Mouse (Mus musculus) gastrocnemius, postnatal 25 days (tissue): ENCODE data around the gene Apoc4. TPM values are rescaled to one million over a fixed set of nuclear protein-coding genes. Genes with fewer than 3 reads are reported as not detected.

Experiments
- DNase-seq: peaks from one replicate; pipeline ENCODE4 v3.0.0; 2022
- long read RNA-seq, 2 experiments: library from polyadenylated mRNA; stranded (forward); transcript quantifications; one replicate each; pipeline ENCODE4 v2.0.0; 2021
- total RNA-seq, 2 experiments: library from RNA; stranded (reverse); gene quantifications; 1 replicate in 1 of 2; 2 replicates in 1 of 2; pipeline ENCODE4 v1.2.3; 2021

Apoc4 gene
- total RNA-seq: not detected
- long read RNA-seq, experiment 1: 0 reads
- long read RNA-seq, experiment 2: 0 reads

DNA sequence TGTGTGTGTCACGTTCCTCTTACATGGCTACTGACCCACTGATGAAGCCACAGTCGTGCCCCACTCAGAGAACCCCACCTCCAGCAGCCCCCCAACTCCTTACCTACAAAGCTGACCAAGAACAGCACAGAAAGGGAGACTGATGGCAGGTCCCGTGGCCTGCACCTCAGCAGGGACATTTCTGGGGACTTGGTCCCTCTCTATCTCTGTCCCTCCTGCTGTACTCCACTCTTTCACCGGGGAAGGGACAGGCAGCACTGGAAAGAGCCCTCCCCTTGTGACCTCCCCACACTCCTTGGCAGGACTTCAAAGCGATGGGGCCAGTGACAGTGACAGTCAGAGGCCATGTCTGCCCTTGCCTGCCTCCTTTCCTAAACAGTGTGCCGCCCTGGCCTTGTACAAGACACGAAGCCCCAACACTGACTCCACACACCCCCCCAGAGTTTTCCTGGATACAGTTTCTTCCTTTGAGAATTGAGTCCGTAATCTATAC, at the start of gene Apoc4, which contains the start of gene Gm44805:
TSS of gene Apoc4 (minus strand) at position 278 of the 493 bp plus-strand sequence.
TSS of gene Gm44805 (minus strand) at position 222 of the 493 bp plus-strand sequence.
- no peak for DNase-seq

DNA sequence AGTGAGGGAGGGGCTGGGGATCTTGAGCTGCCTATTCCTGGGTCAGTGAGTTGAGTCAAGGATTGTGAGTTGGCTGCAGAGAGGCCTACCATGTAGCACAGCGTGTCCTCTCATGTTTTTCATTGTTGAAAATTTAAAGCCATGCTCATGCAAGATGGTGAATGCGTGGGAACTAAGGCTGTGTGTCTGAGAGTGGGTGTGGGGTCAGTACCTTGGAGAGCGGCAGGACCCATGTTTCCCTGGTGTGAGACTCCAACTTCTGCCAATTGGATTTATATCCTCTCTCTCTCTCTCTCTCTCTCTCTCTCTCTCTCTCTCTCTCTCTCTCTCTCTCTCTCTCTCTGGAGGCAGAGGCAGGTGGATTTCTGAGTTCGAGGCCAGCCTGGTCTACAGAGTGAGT, 45.3 kb upstream of the Apoc4 start:
- no peak for DNase-seq

DNA sequence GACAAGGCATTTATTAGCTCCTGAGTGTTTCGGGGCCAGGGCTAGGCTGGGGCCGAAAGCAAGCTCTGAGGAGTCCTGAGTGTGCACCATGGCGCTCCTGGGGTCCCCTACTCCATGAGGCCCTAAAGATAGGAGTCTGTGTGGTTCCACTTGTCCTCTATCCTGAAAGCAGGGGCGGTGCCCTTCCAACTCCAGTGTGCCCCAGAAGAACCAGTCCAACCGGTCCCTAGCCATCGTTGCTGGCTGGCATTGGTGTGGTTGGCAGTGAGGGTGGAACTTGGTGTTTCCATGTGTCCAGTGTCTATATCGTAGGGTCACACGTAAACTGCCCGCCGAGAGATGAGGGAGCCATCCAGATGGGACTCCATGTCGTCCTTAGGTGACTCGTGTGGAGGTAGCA, 42.9 kb upstream of the Apoc4 start:
- no peak for DNase-seq

DNA sequence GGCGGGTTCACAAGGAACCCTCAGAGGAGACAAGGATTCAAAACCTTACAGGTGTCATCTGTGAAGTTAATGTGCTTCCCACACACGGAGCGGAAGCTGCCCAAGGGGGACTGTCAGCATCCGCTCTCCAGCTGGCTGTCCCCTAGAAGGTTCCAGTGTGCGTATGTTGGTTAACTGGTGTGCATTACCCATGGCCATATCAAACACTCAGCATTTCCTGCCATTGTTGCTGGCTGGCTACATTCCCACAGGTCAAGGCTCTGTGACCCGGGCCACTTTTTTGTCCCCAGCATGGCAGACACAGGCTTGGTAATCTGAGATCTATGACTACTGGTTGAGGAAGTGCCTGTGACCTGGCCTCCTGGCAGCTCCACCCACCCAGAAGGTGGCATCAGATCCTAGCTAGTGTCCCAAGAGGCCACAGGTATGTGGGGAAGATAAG, 41.5 kb upstream of the Apoc4 start:
- peak; percentile 56 for DNase-seq

DNA sequence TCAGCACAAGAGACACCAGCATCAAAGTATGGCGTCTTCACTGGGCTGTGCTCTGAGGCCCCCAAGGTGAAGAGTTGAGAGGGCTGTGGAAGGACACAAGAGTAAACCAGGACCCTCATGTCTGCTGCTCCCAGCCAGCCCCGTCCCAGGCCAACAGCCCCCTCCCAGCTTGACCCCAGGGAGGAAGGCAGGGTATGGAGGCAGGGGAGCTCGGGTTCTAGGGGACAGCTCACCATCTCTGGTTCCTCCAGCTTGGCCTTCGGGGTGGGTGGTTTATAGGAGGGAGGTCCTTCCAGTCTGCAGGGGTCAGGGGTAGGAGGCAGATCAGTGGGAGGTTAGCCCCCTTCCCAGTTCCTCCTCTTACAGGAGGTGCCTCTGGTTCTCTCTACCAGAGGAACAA, 37.9 kb upstream of the Apoc4 start:
- no peak for DNase-seq

DNA sequence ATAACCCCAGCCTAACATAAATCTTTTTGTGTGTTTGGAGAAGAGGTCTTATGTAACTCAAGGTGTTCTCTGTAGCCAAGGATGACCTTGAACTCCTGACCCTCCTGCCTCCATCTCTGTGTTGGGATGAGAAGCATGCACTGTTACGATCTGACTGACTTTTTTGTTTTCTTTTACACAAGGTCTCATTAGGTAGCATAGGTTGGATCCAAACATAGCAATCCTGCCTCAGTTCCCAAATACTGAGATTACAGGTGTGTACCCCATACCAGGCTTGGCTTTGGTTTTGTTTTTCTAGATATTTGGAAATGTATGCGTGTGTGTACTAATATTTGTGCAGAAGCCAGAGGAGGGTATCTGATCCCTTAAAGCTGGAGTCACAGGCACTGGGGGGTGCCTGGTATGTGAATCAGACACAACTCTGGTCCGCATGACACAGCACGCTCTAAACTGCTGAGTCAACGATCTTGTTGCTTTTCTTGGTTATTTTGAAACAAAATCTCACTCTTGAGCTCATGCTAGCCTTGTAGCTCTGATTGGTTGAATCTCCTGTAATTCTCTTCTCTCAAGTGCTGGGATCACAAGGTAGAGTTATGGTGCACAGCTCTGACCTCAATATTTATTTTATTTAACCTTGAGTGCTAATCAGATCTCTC, 37.1 kb upstream of the Apoc4 start:
- no peak for DNase-seq

DNA sequence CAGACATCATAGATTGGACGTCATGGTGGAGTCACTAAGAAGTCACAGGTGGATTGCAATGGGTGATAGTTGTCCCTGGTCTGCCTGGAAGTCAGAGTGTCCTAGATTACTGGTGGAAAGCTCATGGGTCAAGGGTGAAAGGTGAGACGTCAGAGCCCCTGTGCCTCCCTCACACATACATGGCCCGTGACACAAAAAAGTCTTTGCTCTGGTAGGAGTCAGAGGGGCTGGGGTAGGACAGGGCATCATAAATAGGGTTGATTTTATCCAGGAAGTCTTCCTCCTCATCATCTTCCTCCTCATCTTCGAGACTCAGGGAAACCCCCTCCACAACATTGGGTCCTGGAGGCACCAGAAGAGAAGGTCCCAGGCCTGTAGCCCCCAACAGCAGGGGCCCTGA, 36.1 kb upstream of the Apoc4 start:
- DNase-seq: no peak

DNA sequence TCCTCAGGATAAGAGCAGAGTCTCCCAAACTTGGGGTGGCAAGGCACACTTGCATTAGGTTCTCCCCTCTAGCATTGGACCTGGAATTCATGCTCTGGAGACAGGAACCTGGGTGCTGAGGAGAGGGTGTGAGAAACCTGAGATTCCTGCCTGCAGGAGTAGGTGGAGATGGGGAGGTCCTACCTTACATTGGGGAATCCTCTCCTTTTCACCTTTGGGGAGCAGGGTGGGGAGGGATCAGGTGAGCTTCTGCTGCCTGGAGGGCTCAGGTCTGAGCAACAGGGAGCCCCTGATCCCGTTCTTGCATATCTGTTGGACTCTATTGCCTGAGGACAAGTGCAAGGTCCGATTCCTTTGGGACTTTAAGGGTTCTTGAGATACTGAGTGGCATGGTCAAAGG, 35.5 kb upstream of the Apoc4 start:
- DNase-seq: no peak

DNA sequence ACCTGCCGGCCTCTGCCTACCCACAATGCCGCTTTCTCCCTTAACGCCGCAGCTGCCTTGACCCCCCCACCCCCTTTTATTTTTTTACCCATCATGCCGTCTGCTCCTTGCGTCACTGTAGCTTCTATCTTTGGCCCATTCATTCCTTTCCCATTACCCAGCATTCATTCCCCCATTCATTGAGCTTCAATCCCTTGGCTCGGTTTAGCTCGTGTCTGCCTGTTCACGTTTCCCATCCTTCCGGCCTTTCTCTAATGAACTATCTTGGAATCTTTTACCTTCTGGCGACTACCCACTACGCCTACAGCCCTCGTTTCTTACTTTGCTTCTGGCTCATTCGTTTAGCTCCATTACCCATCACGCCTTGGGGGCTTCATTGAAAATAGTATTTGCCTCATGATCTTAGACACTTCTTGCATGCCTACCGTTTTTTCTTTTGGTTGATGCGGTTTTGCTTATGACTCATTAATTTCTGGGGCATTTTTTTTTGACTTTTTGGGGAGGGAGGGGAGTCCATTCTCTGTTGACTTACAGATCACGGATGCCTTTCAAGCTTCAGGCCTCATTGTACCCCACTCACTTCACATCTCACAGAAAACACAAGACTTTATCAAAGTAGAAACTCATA, 34.9 kb upstream of the Apoc4 start:
- no peak for DNase-seq

DNA sequence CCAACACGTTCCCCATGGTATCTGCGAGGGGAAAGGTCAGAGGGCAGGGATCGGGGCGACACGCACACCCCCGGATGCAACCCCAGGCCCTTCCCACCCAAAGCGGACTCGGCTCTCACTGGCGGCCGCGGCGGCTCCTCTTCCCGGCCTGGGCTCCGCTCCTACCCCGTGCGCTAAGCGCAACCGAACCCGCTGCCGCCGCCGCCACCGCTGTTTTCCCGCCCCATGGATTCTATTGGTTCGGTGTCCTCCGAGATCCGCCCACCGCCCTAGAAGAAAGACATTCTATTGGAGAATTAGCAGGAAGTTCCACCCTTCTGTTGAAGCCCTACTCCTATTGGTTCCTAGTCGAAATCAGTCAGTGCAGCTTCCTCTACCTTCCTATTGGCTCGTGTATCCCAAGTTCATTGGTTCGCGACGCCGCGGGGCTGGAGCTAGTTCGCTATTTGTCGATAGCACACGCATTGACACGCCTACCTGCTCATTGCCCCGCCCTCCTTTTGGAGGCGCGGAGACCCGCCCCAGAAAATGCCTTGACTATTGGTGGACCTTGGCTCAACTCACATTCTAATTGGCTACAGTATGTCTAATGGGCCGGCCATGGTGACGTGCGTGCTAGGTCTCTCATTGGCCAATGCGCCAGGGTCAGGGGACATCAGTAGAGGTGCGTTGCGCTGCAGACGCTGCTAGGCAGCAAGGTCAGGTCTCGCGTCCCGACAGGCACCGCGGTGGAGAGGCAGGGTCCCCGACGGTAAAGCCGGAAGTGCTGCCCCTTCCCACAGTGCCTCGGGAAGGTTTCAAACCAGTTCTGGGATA, 34.2 kb upstream of the Apoc4 start, which contains the start of gene Tomm40:
TSS of gene Tomm40 (minus strand) at position 200 of the 816 bp plus-strand sequence.
- peak; percentile 100 for DNase-seq

DNA sequence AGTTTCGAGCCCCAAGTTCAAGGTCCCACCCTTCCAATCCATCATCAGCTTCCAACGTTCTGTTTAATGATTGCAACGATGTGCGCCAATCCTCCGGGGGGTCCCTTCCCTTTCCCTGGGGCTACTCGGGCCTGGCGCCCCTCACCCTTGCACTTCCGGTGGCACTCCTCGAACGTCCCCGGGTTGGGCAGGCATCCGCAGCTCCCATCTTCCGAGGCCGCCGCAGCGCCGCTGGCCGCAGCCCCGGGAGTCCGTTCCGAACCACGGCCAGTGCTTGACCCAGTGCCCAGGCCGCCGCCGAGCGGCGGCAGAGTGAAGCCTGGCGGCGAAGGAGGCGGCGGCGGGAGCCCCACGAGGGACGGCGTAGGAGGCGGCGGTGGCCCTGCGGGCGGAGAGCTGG, 33.6 kb upstream of the Apoc4 start:
- DNase-seq: no peak

DNA sequence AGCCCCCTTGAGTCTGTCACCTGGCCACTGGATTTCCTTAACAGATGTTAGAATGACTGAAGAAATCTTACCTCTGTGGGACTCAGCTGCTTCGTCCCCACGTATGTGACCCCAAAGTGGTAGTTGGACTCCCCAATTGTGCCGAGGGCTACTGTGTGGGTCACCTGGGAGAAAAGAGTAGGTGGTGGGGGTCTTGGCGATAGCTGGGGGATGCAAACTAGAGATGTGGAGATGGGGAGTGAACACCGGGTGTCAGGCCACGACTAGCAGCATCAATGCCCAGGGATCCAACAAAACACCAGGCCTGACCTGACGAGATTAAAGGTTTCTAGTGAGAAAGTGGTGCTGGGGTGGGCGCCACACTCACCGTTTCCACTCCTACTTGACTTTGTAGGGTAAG, 32.3 kb upstream of the Apoc4 start:
- DNase-seq: no peak

DNA sequence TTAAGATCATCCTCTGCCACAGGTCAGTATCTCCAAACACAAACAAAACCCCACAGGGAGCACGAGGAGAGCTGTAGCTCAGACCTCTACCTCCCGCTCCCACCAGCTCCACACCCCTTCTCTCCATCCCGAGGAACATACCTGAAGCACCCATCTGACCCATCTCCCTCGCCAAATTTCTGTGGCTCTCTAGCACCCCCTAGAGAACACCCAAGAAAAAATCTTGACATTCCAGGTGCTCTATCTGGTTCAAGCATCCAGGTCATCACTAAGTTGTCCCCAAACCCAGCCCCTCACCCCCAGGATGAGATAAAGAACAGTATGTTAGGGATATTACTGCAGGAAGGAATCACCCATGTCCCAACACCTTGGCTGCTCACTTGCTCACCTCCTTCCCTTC, 31.9 kb upstream of the Apoc4 start:
- no peak for DNase-seq

DNA sequence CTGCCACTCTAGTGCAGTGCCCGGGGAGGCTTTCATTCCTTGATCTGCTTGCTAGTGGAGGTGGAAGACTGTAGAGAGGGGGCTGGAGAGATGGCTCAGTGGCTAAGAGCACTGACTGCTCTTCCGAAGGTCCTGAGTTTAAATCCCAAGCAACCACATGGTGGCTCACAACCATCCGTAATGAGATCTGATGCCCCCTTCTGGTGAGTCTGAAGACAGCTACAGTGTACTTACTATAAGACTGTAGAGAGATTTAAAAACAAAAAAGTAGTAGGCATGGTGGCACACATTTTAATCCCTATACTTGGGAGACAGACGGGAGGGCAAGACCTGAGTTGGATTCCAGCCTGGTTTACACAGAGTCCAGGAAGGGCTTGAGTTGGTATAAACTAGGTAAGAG, 31.1 kb upstream of the Apoc4 start:
- DNase-seq: no peak

DNA sequence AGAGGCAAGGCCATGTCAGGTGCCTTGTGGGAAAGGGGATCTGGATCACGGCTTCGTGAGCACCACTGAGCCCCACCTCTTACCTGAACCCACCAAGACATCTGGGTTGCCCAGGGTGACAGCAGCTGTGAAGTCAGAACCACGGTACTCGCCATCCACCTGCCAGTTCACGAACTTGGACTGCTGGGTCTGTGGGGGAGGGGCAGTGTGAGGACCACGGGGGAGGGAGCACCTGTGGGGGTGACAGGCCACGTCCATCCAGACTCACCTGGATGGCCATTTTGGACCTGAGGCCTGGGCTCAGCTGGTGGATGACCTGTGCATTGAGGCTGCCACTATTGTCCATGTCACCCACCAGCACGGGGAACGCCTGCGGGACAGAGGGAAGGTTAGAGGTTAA, 29.4 kb upstream of the Apoc4 start:
- DNase-seq: no peak

DNA sequence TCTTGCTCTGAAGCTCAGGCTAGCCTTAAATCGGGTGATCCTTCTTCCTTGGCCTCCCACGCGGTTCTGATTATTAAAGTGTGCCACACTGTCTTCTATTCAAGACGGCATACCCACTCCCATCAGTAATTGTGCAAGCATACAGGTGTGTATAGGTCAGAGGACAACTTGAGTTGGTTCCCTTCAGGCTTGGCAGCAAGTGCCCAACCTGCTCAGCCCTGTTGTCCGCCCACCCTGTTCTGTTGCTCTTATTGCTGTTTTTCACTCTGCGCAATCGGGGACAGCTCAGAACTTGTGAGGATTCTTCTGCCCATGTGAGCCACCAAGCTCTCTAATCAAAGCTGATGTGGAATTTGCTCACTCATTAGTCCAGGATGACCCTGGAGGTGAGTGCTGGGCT, 24.0 kb upstream of the Apoc4 start:
- DNase-seq: no peak

DNA sequence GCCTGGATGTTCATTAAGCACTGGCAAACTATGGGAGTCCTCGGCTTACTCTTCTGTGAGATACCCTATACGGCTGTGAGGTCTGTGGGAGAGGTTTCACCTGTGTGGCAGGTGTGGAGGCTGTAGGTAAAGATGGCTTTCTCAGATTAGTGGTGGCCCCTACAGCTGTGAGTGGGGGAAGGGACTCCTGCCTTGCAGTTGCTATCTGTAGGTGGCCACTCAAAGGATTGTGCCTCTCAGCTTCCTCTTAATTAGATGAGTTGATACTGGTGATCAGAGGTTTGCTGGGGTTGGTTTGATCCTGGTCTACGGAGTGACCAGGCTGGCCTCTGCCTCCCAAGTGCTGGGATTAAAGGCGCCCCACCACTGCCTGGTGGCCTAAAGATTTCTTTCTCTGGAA, 23.2 kb upstream of the Apoc4 start:
- no peak for DNase-seq

DNA sequence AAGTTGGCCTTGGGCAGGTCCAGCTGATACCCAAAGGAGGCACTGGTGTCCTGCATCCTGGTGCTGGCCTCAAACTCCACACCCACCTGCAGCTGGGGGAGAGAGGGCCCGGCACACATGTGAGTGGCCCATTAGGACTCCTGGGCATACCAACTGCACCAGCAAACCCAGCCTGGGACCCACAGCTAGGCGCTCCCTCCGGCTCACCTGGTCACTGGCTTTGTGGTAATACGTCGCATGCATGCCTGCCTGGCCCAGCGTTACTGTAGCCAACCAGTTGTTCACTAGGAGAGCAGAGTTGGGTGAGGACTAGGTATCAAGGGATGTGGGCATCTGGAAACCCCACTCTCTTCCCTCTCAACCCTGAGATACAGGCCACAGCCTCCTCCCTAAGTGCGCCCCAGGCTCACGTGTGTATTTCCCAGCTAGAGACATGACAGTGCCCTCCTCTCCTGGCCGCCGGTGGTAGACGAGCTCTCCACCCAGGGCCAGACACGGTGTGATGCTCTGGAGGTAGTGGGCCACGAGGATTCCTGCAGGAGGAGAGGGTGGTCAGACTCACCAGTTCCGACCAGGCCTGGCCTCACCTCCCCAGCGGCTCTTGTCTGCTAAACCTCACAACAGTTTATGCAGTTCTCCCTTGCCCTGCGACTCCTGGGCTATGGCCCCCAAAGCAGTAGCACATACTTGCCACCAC, 21.7 kb upstream of the Apoc4 start:
- DNase-seq: no peak

DNA sequence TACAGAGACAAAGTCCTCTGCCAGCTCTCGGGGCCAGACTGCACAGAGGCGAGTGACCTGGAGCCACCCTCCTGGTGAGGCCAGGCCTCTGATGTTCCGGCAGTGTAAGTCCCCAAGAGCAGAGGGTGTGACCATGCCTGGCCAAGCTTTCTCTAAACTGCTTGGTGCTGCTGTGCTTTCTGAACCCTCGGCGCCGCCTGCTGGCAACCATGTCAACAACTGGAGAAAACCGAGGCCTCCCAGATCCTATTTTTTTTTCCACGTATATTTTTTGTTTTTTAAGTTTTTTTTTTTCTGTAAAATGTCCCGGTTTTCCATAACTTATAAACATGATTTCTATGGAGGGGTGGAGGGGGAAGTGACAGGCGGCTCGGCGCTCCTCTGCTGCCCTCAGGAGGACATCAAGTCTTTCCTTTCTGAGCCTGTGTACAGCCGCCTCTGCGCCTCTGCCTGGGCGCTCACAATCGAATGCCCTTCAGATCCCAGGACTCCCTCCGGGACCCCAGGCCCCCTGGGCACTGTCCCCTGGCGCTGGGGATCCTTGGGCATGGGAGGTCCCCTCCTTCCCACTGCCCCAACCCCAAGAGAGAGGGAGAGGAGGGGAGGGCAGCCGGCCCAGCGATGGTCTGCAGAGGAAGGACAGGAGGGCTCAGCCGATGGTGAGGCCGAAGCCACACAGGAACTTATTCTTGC, 19.9 kb upstream of the Apoc4 start:
- DNase-seq: peak; percentile 67

DNA sequence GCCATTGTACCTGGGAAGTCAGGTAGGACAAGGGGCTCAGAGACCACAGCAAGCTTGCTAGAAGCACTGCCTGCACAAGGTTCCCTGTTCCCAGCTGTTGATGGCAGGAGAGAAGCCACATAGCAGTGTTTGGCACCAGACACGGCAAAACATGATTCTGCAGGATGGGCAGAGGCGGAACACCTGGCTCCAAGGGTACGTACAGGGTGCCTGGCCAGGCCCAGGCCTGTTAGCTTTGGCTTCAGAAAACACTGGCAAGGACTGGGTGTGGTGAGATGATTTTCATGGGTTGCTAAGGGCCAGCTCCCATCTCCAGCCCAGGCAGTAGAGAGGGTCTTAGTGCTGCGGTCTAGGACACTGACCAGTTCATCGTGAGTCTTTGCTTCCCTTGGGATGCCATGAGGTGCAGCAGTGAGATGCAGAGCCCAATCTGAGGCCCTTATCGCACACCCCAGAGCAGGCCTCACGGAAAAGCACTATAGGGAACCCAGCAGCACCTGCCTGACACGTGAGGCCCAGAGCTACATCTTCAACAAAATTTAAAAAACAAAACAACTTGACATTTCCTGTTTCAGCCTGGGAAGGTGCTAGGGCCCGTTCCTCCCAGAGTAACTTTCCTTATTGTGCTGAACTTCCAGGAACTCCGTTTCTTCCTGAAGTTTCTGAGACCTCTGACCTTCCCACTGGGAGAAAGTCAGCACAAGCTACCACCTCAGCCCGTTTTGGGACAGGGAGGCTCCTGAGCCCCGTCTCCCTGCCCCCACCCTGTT, 19.2 kb upstream of the Apoc4 start:
- no peak for DNase-seq

DNA sequence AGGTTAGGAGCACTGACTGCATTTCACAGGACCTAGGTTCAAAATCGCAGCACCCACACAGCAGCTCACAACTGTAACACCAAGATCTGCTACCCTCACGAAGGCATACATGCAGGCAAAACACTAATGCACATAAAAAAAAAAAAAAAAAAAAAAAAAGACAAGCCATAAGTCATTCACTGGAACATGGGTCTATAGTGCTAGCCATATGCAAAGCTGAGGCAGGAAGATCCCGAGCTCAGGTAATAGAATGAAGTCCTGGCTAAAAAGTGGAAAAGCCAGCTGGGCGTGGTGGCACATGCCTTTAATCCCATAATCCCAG, 18.5 kb upstream of the Apoc4 start:
- DNase-seq: no peak
